Mouse (Mus musculus): ENCODE data around the gene Cdk6. TPM values are rescaled to one million over a fixed set of nuclear protein-coding genes. Genes with fewer than 3 reads are reported as not detected.

Gene Cdk6
- total and polyA plus RNA-seq, 3 experiments: 79.0 to 318 (median 197) TPM

- TF ChIP-seq POLR2AphosphoS2 (IDR thresholded peaks at IDR 0.05; ENCODE audit: low read length) (0 out of 2 replicates have a peak, but pooled peaks have one; percentile 13), UBTF (IDR thresholded peaks at IDR 0.05; ENCODE audit: borderline replicate concordance, insufficient read depth, low read depth, low read length) (no peak), ZNF384 (IDR thresholded peaks at IDR 0.05; ENCODE audit: low read depth, low read length) (no peak)
- Histone ChIP-seq H3K9ac (ENCODE audit: control insufficient read depth, low read depth, low read length, poor library complexity, severe bottlenecking) (no peak overlapping the region), H3K36me3 (ENCODE audit: control insufficient read depth in 1 of 2, insufficient read depth in 2 of 2, low read length in 2 of 2) (peaks cover 0 to 63% of the 10 kb centered on the region in 2 experiments; a peak in 3 of 4 replicates), H3K4me1 (ENCODE audit: control insufficient read depth in 1 of 2, insufficient read depth in 2 of 2, low read length in 2 of 2) (no peaks in the 10 kb centered on the region), H3K79me2 (ENCODE audit: control insufficient read depth, insufficient read depth, low read length, poor library complexity) (peaks cover 70% of the 10 kb centered on the region), H3K4me3 (ENCODE audit: control insufficient read depth in 1 of 2, insufficient read depth in 1 of 2, low read depth in 2 of 2, low read length in 2 of 2) (no peak overlapping the region), H3K27ac (ENCODE audit: control insufficient read depth, low read depth, low read length) (no peak overlapping the region), H3K9me3 (replicated peaks; ENCODE audit: insufficient read depth, low read length) (no peaks in the 10 kb centered on the region), H3K27me3 (ENCODE audit: control insufficient read depth in 1 of 2, insufficient read depth in 2 of 2, low read length in 2 of 2) (no peaks in the 10 kb centered on the region)
- DNase-seq (ENCODE audit: low read depth, low spot score): no peak
Measured at GRCm38 (mm10) chr5:3386731-3387087, 45.4 kb downstream of the Cdk6 start.

DNA sequence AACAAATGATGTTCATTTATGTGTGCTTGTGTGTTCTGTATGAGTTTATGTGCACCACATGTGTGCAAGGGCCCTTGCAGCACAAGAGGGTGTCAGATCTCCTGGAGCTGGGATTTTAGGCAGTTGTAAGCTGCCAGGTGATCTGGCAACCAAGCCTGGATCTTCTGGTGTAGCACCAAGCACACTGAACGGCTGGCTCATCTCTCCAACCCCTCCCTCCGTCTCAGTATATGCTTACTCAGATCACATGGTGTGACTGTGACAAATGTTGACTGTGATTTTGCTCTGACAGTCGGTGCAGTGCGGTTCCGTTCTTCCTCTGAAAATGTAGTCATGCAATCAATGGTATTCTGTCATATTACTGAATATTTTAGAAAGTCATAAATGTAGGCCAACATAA, 45.9 kb downstream of the Cdk6 start:
- Histone ChIP-seq H3K4me1 (ENCODE audit: control insufficient read depth in 1 of 2, insufficient read depth in 2 of 2, low read length in 2 of 2) (no peaks in the 10 kb centered on the region), H3K4me3 (ENCODE audit: control insufficient read depth in 1 of 2, insufficient read depth in 1 of 2, low read depth in 2 of 2, low read length in 2 of 2) (no peak overlapping the region), H3K79me2 (ENCODE audit: control insufficient read depth, insufficient read depth, low read length, poor library complexity) (peaks cover 68% of the 10 kb centered on the region), H3K36me3 (ENCODE audit: control insufficient read depth in 1 of 2, insufficient read depth in 2 of 2, low read length in 2 of 2) (peaks cover 0 to 62% of the 10 kb centered on the region in 2 experiments), H3K27ac (ENCODE audit: control insufficient read depth, low read depth, low read length) (no peak overlapping the region), H3K9me3 (replicated peaks; ENCODE audit: insufficient read depth, low read length) (no peaks in the 10 kb centered on the region), H3K9ac (ENCODE audit: control insufficient read depth, low read depth, low read length, poor library complexity, severe bottlenecking) (no peak overlapping the region), H3K27me3 (ENCODE audit: control insufficient read depth in 1 of 2, insufficient read depth in 2 of 2, low read length in 2 of 2) (no peaks in the 10 kb centered on the region)
- DNase-seq (ENCODE audit: low read depth, low spot score): no peak
- no peak for TF ChIP-seq NRF1 (IDR thresholded peaks at IDR 0.05; ENCODE audit: insufficient read depth, low read depth, low read length, poor library complexity, severe bottlenecking)
- peak in 1 of 2 experiments; percentile 22; a peak in 1 of 4 replicates for TF ChIP-seq POLR2A (IDR thresholded peaks at IDR 0.05; ENCODE audit: control insufficient read depth in 1 of 2, insufficient read depth in 1 of 2, low read depth in 1 of 2, low read length in 2 of 2, poor library complexity in 1 of 2)

- Histone ChIP-seq H3K4me1 (ENCODE audit: control insufficient read depth in 1 of 2, insufficient read depth in 2 of 2, low read length in 2 of 2) (peaks cover 2 to 3% of the 10 kb centered on the region in 2 experiments; a peak in 3 of 4 replicates), H3K27me3 (ENCODE audit: control insufficient read depth in 1 of 2, insufficient read depth in 2 of 2, low read length in 2 of 2) (no peaks in the 10 kb centered on the region), H3K79me2 (ENCODE audit: control insufficient read depth, insufficient read depth, low read length, poor library complexity) (peaks cover 60% of the 10 kb centered on the region), H3K9me3 (replicated peaks; ENCODE audit: insufficient read depth, low read length) (no peaks in the 10 kb centered on the region), H3K27ac (ENCODE audit: control insufficient read depth, low read depth, low read length) (no peak overlapping the region), H3K4me3 (ENCODE audit: control insufficient read depth in 1 of 2, insufficient read depth in 1 of 2, low read depth in 2 of 2, low read length in 2 of 2) (no peak overlapping the region), H3K9ac (ENCODE audit: control insufficient read depth, low read depth, low read length, poor library complexity, severe bottlenecking) (no peak overlapping the region), H3K36me3 (ENCODE audit: control insufficient read depth in 1 of 2, insufficient read depth in 2 of 2, low read length in 2 of 2) (peaks cover 11 to 67% of the 10 kb centered on the region in 2 experiments)
- DNase-seq (ENCODE audit: low read depth, low spot score): no peak
- no peak for TF ChIP-seq POLR2A (IDR thresholded peaks at IDR 0.05; ENCODE audit: control insufficient read depth in 1 of 2, insufficient read depth in 1 of 2, low read depth in 1 of 2, low read length in 2 of 2, poor library complexity in 1 of 2)
- no peak for TF ChIP-seq GATA1 (IDR thresholded peaks at IDR 0.05; ENCODE audit: low read depth, low read length)
- TF ChIP-seq POLR2AphosphoS5 (IDR thresholded peaks at IDR 0.05; ENCODE audit: borderline replicate concordance, low read depth, low read length): no peak
- TF ChIP-seq MYC (IDR thresholded peaks at IDR 0.05; ENCODE audit: low read depth, low read length): no peak
- TF ChIP-seq MAFK (IDR thresholded peaks at IDR 0.05; ENCODE audit: borderline replicate concordance, low read depth, low read length): no peak
- TF ChIP-seq NRF1 (IDR thresholded peaks at IDR 0.05; ENCODE audit: insufficient read depth, low read depth, low read length, poor library complexity, severe bottlenecking): no peak
Measured at GRCm38 (mm10) chr5:3392856-3393255, 51.6 kb downstream of the Cdk6 start.
